Mouse (Mus musculus) megakaryocyte, embryonic 14.5 days (primary cell): Measurements from ENCODE around the gene Emd. TPM values are rescaled to one million over a fixed set of nuclear protein-coding genes. Genes with fewer than 3 reads are reported as not detected.

Experiments used
- H3K27me3 ChIP-seq: replicated peaks from 2 replicates; pipeline ENCODE3; 2012; ENCODE audit warnings: inconsistent platforms
- H3K36me3 ChIP-seq: replicated peaks from 2 replicates; pipeline ENCODE3; 2012; ENCODE audit warnings: low read length, inconsistent platforms, mixed read lengths
- H3K4me1 ChIP-seq: 2 replicates; pipeline ENCODE4 v1.6.1; 2012; ENCODE audit warnings: inconsistent platforms
- H3K4me3 ChIP-seq: replicated peaks from 2 replicates; pipeline ENCODE3; 2012; ENCODE audit warnings: moderate library complexity, mild to moderate bottlenecking, inconsistent platforms
- H3K9me3 ChIP-seq: 2 replicates; pipeline ENCODE4 v1.6.1; 2012; ENCODE audit warnings: inconsistent platforms
- FLI1 ChIP-seq: IDR thresholded peaks from 2 replicates; pipeline ENCODE4 v1.6.1; 2012; ENCODE audit warnings: low read length, inconsistent platforms, mixed read lengths
- GATA1 ChIP-seq: IDR thresholded peaks from 3 replicates; pipeline ENCODE4 v1.6.1; 2012; ENCODE audit warnings: mixed read lengths, low read length, inconsistent platforms, borderline replicate concordance
- polyA plus RNA-seq: library from polyadenylated mRNA; stranded (reverse); fragments of >175 nt; gene quantifications from 2 replicates; pipeline ENCODE4 v1.2.3, GENCODE M21; 2012; ENCODE audit warnings: low replicate concordance; ENCODE audit not compliant: insufficient read depth

Gene Emd
- polyA plus RNA-seq, 1 experiment, result 49.4 TPM

DNA sequence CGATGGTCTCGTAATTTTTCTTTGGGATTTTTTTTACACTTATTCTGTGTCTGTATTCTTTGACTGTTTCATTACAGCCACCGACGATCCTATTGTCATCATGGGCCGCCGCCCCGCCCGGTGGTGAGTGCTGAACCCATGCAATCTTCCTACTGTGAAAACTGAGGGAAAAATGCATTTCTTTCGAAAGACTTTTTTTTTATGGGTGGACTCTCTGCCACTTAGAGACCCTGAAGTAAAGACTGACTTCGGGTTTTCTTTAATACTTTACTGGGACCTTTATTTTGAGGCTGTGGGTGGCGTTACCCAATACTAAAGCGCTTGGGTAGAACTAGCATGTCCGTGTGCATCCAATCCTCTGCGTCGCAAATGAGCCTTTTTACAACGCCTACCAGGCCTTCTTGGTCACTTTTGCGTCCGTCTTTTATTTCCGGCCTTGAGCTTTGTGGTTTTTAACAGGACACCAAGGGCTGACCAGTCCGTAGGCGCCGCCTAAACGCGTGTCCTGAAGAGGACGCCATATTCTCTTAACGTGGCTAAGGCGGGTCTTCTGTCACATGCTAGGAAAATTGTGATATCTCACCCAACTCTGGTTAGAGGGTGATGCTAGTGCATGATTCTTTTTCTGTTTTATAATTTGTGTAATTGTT, 16.5 kb downstream of the Emd start:
- peaks cover 20% of the 10 kb centered on the region for H3K4me1 ChIP-seq
- peaks cover 25% of the 10 kb centered on the region for H3K36me3 ChIP-seq
- H3K27me3 ChIP-seq, result peaks cover 8% of the 10 kb centered on the region
- no peak for TF ChIP-seq GATA1
- no peak for TF ChIP-seq FLI1
- H3K9me3 ChIP-seq, result peaks cover 5% of the 10 kb centered on the region; the same call in 1 of the 2 replicates
- H3K4me3 ChIP-seq, result peak overlapping the region; percentile 91

GRCm38 (mm10) chrX:74273422-74274322, 19.2 kb downstream of the Emd start:
- H3K36me3 ChIP-seq, result peaks cover 40% of the 10 kb centered on the region
- H3K4me3 ChIP-seq, result no peak overlapping the region
- peaks cover 26% of the 10 kb centered on the region for H3K4me1 ChIP-seq
- TF ChIP-seq FLI1 (no peak), GATA1 (no peak)
- peaks cover 12% of the 10 kb centered on the region for H3K27me3 ChIP-seq
- peaks cover 5% of the 10 kb centered on the region; the same call in 1 of the 2 replicates for H3K9me3 ChIP-seq

DNA sequence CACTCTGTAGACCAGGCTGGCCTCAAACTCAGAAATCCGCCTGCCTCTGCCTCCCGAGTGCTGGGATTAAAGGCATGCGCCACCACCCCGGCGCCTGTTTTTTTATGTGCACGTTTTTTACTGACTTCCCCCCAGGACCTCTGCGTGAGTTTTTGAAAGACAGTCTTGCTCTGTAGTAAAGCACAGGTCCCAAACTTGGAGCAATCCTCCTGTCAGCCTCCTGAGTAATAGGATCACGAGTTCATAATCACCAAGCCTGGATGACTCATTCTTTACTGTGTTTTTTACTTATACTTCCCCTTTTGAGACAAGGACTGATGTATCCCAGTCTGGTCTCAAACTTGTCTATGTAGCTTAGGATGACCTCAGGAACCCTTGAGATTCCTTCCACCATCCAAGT, 23.4 kb downstream of the Emd start:
- peaks cover 22% of the 10 kb centered on the region for H3K4me1 ChIP-seq
- H3K4me3 ChIP-seq, result no peak overlapping the region
- TF ChIP-seq GATA1 (no peak), FLI1 (no peak)
- peaks cover 31% of the 10 kb centered on the region for H3K36me3 ChIP-seq
- H3K27me3 ChIP-seq, result peaks cover 25% of the 10 kb centered on the region
- no peaks in the 10 kb centered on the region for H3K9me3 ChIP-seq

GRCm38 (mm10) chrX:74281041-74281731, 26.7 kb downstream of the Emd start:
- TF ChIP-seq GATA1 (no peak), FLI1 (no peak)
- Histone ChIP-seq H3K27me3 (peaks cover 21% of the 10 kb centered on the region), H3K36me3 (peaks cover 36% of the 10 kb centered on the region), H3K4me1 (peaks cover 24% of the 10 kb centered on the region), H3K9me3 (no peaks in the 10 kb centered on the region), H3K4me3 (peak overlapping the region; percentile 95)

GRCm38 (mm10) chrX:74281732-74282394, 27.4 kb downstream of the Emd start, which contains the start of the genes Taz and Dnase1l1:
Taz (plus strand) TSS chrX:74281912.
Dnase1l1 (minus strand) TSS chrX:74282337.
- H3K27me3 ChIP-seq, result peaks cover 20% of the 10 kb centered on the region
- H3K36me3 ChIP-seq, result peaks cover 32% of the 10 kb centered on the region
- no peak for TF ChIP-seq FLI1
- no peak for TF ChIP-seq GATA1
- H3K4me1 ChIP-seq, result peaks cover 23% of the 10 kb centered on the region
- H3K4me3 ChIP-seq, result peak within 1 kb of the TSS; percentile 95
- no peaks in the 10 kb centered on the region for H3K9me3 ChIP-seq

DNA sequence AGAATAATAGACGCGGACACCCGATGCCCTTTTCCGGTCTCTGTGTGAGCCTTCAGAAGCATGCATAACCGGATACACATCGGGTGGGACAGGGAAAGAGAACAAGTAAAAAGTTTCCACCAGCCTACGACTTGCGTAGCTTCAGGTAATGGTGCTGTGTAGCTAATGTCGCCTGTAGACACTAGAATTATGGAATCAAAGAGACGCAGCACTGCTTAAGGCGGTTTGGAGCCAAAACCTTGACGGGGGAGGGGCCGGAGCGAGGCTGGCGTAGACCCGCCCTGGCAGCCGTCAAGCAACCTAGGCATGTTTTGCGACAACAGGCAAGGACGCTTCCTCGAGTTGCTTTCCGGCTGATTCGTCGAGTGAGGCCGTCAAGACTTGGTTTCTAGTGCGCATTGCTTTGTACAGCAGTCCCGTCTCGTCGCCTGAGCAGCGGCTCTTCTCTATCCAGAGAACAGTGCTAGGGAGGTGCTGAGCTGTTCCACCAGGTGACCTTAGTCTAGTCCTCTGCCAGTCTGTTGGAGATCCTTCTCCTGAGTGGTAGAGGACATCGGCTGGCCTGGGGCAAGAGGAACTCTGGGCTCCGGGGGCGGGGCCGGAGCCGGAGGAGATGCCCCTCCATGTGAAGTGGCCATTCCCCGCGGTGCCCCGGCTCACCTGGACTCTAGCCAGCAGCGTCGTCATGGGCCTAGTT, 28.1 kb downstream of the Emd start:
- H3K27me3 ChIP-seq, result peaks cover 19% of the 10 kb centered on the region
- TF ChIP-seq FLI1, result no peak
- TF ChIP-seq GATA1, result no peak
- H3K4me3 ChIP-seq, result peak overlapping the region; percentile 95
- H3K36me3 ChIP-seq, result peaks cover 31% of the 10 kb centered on the region
- no peaks in the 10 kb centered on the region for H3K9me3 ChIP-seq
- peaks cover 21% of the 10 kb centered on the region for H3K4me1 ChIP-seq

DNA sequence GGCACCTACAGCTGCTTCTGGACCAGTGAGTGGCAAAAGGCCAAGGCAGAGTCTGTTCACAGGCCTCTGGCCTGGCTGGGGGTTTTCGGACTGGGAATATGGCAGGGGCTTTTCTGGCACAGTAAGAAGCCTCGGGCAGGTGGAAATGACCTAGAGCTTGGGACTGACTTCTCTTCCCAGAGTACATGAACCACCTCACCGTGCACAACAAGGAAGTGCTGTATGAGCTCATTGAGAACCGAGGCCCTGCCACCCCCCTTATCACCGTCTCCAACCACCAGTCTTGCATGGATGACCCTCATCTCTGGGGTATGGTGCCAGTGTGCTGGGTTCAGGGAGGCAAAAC, 28.6 kb downstream of the Emd start:
- TF ChIP-seq GATA1 (no peak), FLI1 (no peak)
- Histone ChIP-seq H3K9me3 (no peaks in the 10 kb centered on the region), H3K27me3 (peaks cover 19% of the 10 kb centered on the region), H3K4me3 (peak overlapping the region; percentile 95), H3K4me1 (peaks cover 19% of the 10 kb centered on the region), H3K36me3 (peaks cover 36% of the 10 kb centered on the region)

DNA sequence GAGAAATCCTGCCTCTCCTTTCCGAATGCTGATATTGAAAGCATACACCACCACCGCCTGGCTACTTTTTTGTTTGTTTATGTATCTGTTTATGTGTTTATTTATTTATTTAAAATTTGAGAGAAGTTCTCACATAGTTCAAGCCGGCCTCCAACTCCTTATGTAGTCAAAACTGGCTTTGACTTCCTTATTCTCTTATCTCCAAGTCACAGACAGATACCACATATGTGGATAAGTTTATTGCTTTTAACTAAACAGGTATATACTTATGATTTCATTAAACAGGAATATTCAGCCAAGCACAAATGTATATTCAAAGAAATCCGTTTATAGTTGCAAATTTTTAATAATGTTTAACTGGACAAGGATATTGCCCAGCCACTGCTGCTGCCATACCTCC, 38.9 kb downstream of the Emd start:
- Histone ChIP-seq H3K4me3 (no peak overlapping the region), H3K9me3 (0 out of 2 replicates have a peak, but pooled peaks cover 3% of the 10 kb centered on the region), H3K4me1 (peaks cover 6% of the 10 kb centered on the region; the same call in 1 of the 2 replicates), H3K27me3 (peaks cover 12% of the 10 kb centered on the region), H3K36me3 (peaks cover 22% of the 10 kb centered on the region)
- TF ChIP-seq GATA1 (no peak), FLI1 (no peak)
